ENCODE assay signal across 8 mouse cellular contexts in the genomic region with DNA sequence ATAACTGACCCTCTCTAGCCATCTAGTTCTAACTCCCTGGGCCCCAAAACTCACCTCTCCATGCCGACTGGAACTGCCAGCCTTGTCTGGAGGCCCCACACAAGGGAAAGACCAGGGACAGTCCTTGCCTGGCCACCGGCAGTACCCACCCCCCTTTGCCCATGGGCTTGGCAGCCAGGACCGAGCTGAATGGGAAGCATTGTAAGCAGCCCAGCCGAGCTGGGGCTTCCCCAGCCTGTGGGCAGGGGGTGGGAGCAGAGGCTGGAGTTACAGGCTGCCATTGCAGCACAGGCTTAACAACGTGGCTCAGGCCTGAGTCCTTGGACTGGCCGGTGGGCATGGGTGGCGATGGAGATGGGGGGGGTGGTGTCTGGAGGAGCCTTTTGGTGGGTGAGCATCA. TPM values are rescaled to one million over a fixed set of nuclear protein-coding genes. Genes with fewer than 3 reads are reported as not detected.
DNase-seq lines count a peak whose midpoint lies in the region; ATAC-seq lines count a peak whose summit lies in the region.

A gene (minus strand): TSS at position 113 of the 400 bp plus-strand sequence.

- ATAC-seq in neural tube, embryonic 12.5 days (ENCODE audit: low FRiP score, low read depth), result no peak

- no peak within 1 kb of the TSS for H3K27ac ChIP-seq in neural tube, embryonic 12.5 days

- H3K4me3 ChIP-seq in neural tube, embryonic 12.5 days, result no peak within 1 kb of the TSS

- 64% methylated on average over 7 of the region's 7 CpGs for WGBS in neural tube, embryonic 12.5 days

- H3K4me2 ChIP-seq in neural tube, embryonic 12.5 days (replicated peaks), result peak within 1 kb of the TSS; percentile 9

- peak; percentile 20 for DNase-seq in cerebellum, adult 8-10 months
- no peak for DNase-seq in cerebellum, adult 11-12 months
- DNase-seq in neural tube, embryonic 10.5 days (ENCODE audit: extremely low spot score, low spot score), result no peak
- peak; percentile 46 to 53 for DNase-seq in layer of hippocampus, postnatal 36 days
- DNase-seq in right cerebral cortex, postnatal 14 days, result peak; percentile 43
- no peak for DNase-seq in gastrocnemius, postnatal 25 days
- DNase-seq in urinary bladder, postnatal 4 days (ENCODE audit: low spot score in 2 of 2), result no peak

- peaks cover 3% of the 10 kb centered on the region; the same call in 1 of the 2 replicates for H3K36me3 ChIP-seq in neural tube, embryonic 12.5 days

- H3K9ac ChIP-seq in neural tube, embryonic 12.5 days, result no peak within 1 kb of the TSS

- H3K9me3 ChIP-seq in neural tube, embryonic 12.5 days, result no peaks in the 10 kb centered on the region

- H3K4me1 ChIP-seq in neural tube, embryonic 12.5 days, result peaks cover 25% of the 10 kb centered on the region

- peaks cover 46% of the 10 kb centered on the region for H3K27me3 ChIP-seq in neural tube, embryonic 12.5 days (replicated peaks)

RNA-seq across cellular contexts. Expression of the gene that starts here (rescaled TPM):
- 5.9 and 6.4 TPM in 2 replicates for polyA plus RNA-seq in neural tube, embryonic 12.5 days (2016; fragmentation: Nextera tagmentation; extraction: Ambion mirVana)
- total RNA-seq in layer of hippocampus, postnatal 36 days (2021), result 10 to 100 TPM; 11.5 to 12.6 TPM
- 1 to 10 TPM in 1 of 2 experiments, under 1 TPM in 1; 0.70 to 1.2 TPM for total RNA-seq in gastrocnemius, postnatal 25 days (2021)

Comparison
In these comparisons a context has a peak if more than half of its experiments do, and no peak if none do; other contexts are left out.
1. RNA of the gene that starts here (total RNA-seq): 11.5 to 12.6 TPM in layer of hippocampus, postnatal 36 days; 0.70 to 1.2 TPM in gastrocnemius, postnatal 25 days; every median in the first group is over 4 times any median in the second.
2. DNase-seq: peak in cerebellum, adult 8-10 months (single experiment), layer of hippocampus, postnatal 36 days (2 of 2) and right cerebral cortex, postnatal 14 days (single experiment); none in cerebellum, adult 11-12 months (single experiment), neural tube, embryonic 10.5 days (single experiment), gastrocnemius, postnatal 25 days (single experiment) and urinary bladder, postnatal 4 days (0 of 2).